Mouse (Mus musculus): ENCODE measurements around the gene Tox3. TPM values are rescaled to one million over a fixed set of nuclear protein-coding genes. Genes with fewer than 3 reads are reported as not detected.

The Tox3 gene
- polyA plus RNA-seq, 1 experiment from 2014 or later = 0.05 TPM

GRCm38 (mm10) chr8:90232501-90232900 is 115.6 kb downstream of the Tox3 start:
- Histone ChIP-seq H3K27me3 (ENCODE audit: control insufficient read depth, insufficient read depth, low read depth, low read length) (no peaks in the 10 kb centered on the region), H3K4me3 (ENCODE audit: low read depth, low read length) (no peak overlapping the region), H3K4me1 (ENCODE audit: control insufficient read depth, low read depth, low read length) (no peaks in the 10 kb centered on the region), H3K9ac (ENCODE audit: low read depth, low read length) (no peak overlapping the region), H3K4me2 (ENCODE audit: low read depth, low read length) (no peak overlapping the region), H3K36me3 (ENCODE audit: control insufficient read depth, insufficient read depth) (no peaks in the 10 kb centered on the region), H3K9me3 (replicated peaks; ENCODE audit: control insufficient read depth, low read length) (no peaks in the 10 kb centered on the region), H3K27ac (ENCODE audit: low read length) (no peak overlapping the region)
- ATAC-seq (ENCODE audit: low read depth) = no peak
- 65% methylated on average over 8 of the region's 8 CpGs for WGBS (ENCODE audit: insufficient replicate concordance)

- Histone ChIP-seq H3K9ac (ENCODE audit: low read depth, low read length) (no peak overlapping the region), H3K27ac (ENCODE audit: low read length) (no peak overlapping the region), H3K4me3 (ENCODE audit: low read depth, low read length) (no peak overlapping the region), H3K4me1 (ENCODE audit: control insufficient read depth, low read depth, low read length) (no peaks in the 10 kb centered on the region), H3K9me3 (replicated peaks; ENCODE audit: control insufficient read depth, low read length) (no peaks in the 10 kb centered on the region), H3K4me2 (ENCODE audit: low read depth, low read length) (no peak overlapping the region), H3K36me3 (ENCODE audit: control insufficient read depth, insufficient read depth) (no peaks in the 10 kb centered on the region), H3K27me3 (ENCODE audit: control insufficient read depth, insufficient read depth, low read depth, low read length) (no peaks in the 10 kb centered on the region)
- 48% methylated on average over 1 of the region's 1 CpGs for WGBS (ENCODE audit: insufficient replicate concordance)
- no peak for ATAC-seq (ENCODE audit: low read depth)
These were observed 124.0 kb downstream of the Tox3 start for GRCm38 (mm10) chr8:90224172-90224571.

- no peaks in the 10 kb centered on the region for H3K36me3 ChIP-seq (ENCODE audit: control insufficient read depth, insufficient read depth)
- 62% methylated on average over 14 of the region's 14 CpGs for WGBS (ENCODE audit: insufficient replicate concordance)
- H3K4me3 ChIP-seq (ENCODE audit: low read depth, low read length) = no peak overlapping the region
- H3K9me3 ChIP-seq (replicated peaks; ENCODE audit: control insufficient read depth, low read length) = no peaks in the 10 kb centered on the region
- no peak overlapping the region for H3K4me2 ChIP-seq (ENCODE audit: low read depth, low read length)
- no peaks in the 10 kb centered on the region for H3K4me1 ChIP-seq (ENCODE audit: control insufficient read depth, low read depth, low read length)
- no peak overlapping the region for H3K9ac ChIP-seq (ENCODE audit: low read depth, low read length)
- no peaks in the 10 kb centered on the region for H3K27me3 ChIP-seq (ENCODE audit: control insufficient read depth, insufficient read depth, low read depth, low read length)
- no peak for ATAC-seq (ENCODE audit: low read depth)
- no peak overlapping the region for H3K27ac ChIP-seq (ENCODE audit: low read length)
These were observed 138.8 kb downstream of the Tox3 start for GRCm38 (mm10) chr8:90209105-90210037.
